Mouse (Mus musculus) mesoderm, embryonic 11.5 days (tissue): ENCODE results near the gene Rin2.
A peak's percentile ranks its signal among the peaks of the same experiment; 100 is the strongest.
"Not testable (repeated sequence)": the region's sequence is repeated elsewhere in the genome, so short reads cannot be mapped to it uniquely, and the experiment has no call there.

Experiments used
- DNase-seq: peaks from one replicate; pipeline ENCODE4 v3.0.0-alpha.2; 2012; ENCODE audit warnings: low read depth, low spot score

Gene Rin2

DNA sequence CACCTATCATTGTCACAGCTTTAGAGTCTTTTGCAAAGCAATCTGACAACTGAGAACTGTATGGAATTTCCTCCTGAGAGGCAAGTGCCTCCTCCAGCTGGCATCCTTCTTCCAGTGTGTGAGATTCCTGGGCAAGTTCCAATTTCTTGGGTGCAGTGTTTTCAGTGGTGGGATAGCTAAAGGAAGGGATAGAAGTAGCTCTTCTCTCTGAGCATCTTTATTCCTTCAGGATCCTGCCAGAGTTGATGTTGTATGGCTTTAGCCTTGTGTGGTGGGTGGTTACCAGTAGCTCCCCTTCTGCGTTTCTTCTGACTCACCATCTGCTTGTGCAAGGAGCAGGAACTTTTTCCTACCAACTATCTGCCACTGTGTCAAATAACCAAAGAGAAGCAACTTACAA, 9.1 kb downstream of the Rin2 start:
- DNase-seq = no peak

DNA sequence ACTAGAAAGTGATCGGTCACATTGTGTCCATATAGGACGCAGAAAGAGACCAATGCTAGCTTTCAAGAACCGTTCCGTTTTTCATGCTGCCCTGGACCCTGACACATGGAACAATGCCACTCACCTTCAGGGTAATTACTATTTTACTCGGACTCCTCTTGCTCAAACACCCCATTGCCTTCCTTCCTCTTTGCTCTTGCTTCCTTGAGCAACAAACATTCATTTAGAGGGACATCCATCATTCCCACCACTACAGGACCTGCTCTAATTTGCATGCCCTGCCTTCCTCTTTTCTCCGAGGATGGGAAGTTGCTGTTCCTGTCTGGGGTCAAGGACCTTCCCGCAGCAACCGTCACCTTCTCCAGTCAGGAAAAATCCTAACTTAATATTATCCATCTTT, 9.9 kb downstream of the Rin2 start:
- no peak for DNase-seq

DNA sequence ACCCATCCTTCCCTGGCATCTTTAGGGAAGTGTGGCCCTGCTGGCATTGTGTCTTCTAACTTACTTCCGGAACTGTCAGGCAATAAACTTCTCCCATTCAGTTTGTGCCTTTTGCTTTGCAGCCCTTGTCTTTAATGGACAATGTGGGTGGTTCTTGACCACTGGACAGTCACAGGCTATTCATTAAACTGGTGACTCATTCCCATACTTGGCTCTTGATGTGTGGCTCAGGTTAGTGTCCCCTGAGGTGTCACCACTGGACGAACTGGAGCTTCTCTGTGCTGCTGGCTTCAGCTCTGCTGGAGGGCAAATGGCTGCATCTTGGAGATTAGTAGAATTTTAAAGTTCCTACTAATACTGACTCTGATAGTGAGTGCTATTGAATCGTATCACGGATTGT, 11.0 kb downstream of the Rin2 start:
- DNase-seq = no peak

- no peak for DNase-seq
Measured at GRCm38 (mm10) chr2:145691367-145692009, 16.5 kb downstream of the Rin2 start.

- no peak for DNase-seq
Measured at GRCm38 (mm10) chr2:145697160-145697559, 22.1 kb downstream of the Rin2 start.

DNA sequence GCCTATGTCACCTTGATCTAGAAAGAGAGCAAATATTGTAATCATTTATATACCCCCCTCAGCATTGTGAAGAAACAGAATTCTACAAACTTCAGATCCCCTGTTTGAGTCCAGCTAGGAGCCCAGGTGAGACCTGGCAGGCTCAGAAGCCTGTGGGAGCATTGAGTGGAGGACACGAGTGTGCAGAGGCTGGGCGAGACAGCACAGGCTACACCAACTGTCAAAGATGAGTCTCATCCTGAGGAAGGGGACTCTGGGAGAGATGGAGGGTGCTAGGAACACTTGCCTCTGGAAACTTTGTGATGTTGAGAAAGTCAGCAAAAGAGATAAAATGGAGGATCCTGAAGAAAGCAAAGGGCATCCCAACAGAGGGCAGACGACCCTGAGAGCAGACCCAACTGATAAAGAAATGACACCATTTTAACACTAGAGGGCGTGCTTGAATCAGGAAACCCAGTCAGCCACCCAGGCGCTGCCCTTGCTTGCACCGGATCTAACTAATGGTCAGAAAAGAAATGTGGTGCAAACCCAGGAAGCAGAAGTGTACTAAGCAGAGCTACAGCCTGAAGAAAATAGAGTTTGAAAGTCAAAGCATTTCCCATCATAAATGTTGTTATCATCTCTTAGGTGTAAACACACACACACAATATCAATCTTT, 24.5 kb downstream of the Rin2 start:
- DNase-seq = peak; percentile 81

DNA sequence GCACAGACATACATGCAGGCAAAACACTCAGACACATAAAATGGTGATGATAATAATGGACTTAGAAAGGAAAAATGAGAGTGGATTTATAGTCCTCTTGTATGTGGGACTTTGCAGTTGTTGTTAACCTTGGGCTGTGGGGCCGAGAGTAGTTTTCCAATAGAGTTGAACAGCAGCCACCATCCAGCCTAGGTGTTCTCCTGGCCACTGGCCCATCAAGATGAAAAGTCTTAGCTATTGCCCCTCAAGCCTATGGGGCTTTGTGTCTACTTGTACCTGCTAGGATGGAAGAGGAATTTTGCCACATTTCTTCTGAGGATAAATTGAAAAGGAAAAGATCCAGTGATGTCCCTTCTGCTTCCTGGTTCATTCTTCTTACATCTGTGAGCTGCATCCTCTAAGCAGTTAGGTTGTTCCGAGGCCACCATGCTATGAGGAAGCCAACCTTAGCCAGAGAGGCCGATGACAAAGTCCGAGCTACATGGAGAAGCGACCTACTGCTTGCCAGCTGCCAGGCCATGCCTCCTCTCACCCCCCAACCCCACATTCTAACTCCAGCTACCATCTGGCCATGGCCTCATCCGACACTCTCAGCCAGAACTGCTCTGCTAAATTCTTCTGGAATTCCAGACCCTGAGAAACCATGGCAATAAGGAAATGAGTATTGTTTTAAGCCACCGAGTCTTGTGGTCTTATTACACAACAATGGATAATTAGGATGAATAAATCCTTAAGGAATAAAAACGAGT, 25.4 kb downstream of the Rin2 start:
- DNase-seq = peak; percentile 17

GRCm38 (mm10) chr2:145701605-145702335, 26.8 kb downstream of the Rin2 start:
- no peak for DNase-seq

GRCm38 (mm10) chr2:145704738-145705137, 29.7 kb downstream of the Rin2 start:
- no peak for DNase-seq

DNA sequence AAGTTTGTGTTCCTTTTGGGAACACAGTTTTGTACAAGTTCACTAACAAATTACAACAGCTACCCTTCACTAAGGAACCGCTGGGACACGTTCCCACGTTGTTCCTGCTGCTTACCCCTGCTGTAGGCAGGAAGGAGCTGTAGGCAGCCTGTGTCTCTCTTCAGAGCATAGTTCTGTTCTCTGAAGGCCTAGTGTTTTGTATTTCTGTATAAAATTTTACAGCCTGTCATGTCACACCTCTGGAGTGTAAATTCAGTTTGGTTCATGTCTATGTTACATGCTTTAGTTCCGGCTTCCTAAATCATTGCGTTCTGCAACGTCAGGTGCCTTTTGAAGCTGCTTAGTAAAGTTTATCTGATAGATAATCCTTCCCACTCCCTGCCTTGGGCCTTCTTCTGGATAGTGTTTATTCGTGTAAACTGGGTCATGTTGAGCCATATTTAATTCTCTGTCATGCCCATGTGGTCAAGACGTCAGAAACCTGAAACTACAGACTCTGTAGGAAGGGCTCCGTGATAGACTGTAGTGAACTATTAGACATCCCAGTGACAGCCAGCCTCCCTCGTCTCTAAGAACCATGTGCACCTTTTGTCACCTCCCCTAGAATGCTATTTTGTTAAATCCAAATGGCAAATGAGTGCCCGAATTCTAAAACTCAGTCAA, 34.8 kb downstream of the Rin2 start:
- no peak for DNase-seq

DNA sequence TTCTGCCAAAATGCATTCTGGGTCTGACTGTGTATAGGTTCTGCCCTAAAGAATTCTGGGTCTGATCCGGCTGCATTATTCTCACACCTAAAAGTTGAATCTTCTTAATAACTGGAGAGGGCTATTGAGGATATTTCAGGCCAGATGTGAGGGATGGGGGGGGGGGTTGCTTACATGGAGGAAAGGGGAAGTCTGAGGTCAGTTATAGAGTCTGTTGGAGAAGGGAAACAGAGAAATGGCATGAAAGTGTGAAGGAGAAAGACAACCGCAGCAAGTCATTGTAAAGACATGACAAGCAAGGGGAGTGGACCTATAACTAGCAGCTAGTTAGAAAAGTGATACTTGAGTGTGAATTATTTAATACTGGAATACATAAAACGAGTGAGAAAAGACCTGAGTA, 36.5 kb downstream of the Rin2 start:
- DNase-seq = no peak

- peak; percentile 50 for DNase-seq
Measured at GRCm38 (mm10) chr2:145712026-145712425, 37.0 kb downstream of the Rin2 start.

DNA sequence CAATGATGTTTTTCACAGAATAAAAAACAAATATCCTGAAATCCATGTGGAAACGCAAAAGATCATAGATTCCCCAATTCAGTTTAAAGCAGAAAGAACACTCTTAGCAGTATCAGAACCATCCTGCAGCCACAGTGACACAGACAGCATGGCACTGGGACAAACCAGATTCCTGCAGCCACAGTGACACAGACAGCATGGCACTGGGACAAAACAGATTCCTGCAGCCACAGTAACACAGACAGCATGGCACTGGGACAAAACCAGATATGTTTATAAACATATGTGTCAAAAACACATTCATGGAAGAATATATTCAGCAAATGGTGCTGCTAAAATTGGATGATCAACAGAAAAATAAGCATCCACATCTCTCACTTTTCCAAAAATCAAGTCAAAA, 42.5 kb downstream of the Rin2 start:
- no peak for DNase-seq

DNA sequence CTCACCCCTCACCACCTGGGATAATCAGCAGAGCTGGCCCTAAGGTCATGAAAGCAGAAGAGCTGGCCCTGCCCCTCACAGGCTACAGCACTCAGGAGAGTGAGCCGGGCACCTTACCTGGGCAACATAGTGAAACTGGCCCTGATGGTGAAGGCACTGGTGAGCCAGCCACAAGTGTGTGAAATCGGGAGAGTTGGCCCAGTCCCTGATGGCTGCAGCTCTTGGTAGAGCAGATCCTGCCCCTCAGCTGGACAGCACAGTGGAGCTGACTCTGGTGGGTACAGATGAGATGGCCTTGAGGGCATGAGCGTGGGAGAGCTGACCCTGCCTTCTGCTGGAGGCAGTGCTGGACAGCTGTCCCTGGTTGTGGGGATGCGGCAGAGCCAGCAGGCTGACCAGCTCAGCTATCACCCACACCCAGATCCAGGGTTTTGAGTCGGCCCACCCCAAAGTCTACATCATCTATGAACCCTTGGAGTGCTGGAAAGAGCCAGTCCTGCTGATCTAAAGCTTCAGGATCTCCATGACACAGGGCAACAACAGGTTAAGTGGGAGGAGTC, 43.7 kb downstream of the Rin2 start:
- DNase-seq = no peak

DNA sequence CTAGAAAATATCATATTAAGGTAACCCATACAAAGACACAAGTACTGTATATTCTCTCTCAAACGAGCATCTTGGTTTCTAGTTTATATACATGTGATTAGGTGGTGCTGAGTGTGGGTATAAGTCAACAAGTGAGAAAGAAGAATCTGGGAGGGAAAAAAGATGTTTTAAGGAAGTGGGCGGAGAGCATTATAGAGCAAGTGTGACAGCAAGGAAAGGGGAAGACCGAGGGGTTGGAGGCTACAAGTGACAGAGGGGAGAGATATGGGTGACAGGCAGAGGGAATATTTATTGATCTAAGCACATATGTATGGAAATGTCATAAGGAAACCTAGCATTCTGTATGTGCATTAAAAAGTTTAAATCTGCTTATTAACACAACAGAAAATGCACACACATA, 45.1 kb downstream of the Rin2 start:
- DNase-seq = no peak

DNA sequence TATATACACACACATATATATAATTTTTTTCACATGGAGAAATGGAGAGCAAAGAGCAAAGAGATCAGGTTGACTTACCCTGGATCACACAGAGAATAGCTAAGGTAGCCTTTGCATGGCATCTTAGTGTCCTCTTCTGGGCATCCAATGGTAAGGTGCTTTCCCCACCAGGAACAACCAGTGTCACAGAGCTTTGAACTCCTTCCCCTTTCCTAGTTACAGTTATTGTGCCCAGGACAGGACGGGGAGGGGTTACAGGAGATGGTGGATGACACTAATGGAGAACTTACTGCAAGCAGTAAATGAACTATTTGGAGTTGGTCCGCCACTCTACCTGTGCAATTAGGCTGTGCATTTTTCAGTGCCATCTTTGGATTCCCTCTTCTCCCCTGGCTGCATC, 45.7 kb downstream of the Rin2 start:
- DNase-seq = no peak

- not testable (repeated sequence) for DNase-seq
Measured at GRCm38 (mm10) chr2:145722304-145722703, 47.3 kb downstream of the Rin2 start.

- DNase-seq = no peak
Measured at GRCm38 (mm10) chr2:145724288-145724687, 49.3 kb downstream of the Rin2 start.

- no peak for DNase-seq
Measured at GRCm38 (mm10) chr2:145729414-145729813, 54.4 kb downstream of the Rin2 start.

DNA sequence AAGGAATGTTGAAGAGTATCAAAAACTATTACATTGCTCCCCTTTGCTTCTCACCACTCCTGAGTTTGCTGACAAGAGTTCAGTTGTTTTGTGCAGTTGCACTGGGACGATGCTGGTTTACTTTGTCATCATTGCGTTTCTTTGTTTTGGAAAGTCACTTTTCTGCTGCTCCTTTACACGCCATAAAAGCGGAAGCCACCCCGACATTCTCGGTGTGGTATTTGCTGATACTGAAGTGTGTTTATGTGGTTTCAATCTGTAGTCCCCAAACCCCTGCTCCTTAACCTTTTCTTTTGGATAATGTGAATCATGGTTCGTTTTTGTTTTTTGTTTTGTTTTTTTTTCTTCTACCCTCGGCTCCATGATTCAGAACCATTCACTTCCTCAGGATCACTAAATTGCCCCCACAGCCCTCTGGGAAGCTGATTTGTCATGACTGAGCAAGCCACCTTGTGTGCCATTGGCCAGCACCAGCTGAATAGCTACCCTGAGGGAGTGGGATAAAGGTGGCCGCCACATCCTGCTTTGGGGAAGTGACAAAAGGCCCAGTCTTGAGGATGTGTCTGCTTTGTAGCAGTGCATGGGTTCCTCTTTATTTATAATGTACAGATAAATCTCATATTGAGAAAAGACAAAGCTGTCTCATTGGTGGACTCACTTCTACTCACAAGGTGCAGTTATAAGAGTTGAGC, 55.3 kb downstream of the Rin2 start:
- no peak for DNase-seq

- DNase-seq = no peak
Measured at GRCm38 (mm10) chr2:145730905-145731304, 55.9 kb downstream of the Rin2 start.
